Mouse (Mus musculus) C2C12 (cell line): ENCODE data around the gene Bhlha15.

ENCODE experiments used
- CTCF ChIP-seq: IDR thresholded peaks from one replicate; pipeline ENCODE4 v1.5.1; 2011; ENCODE audit not compliant: control insufficient read depth, insufficient read depth, insufficient read length
- MAX ChIP-seq: IDR thresholded peaks from one replicate; pipeline ENCODE4 v1.6.1; 2011; ENCODE audit warnings: mild to moderate bottlenecking, control low read depth
- MYOD1 ChIP-seq: IDR thresholded peaks from one replicate; pipeline ENCODE4 v1.6.1; 2011; ENCODE audit warnings: low read depth; ENCODE audit not compliant: control insufficient read depth, insufficient read length
- MYOG ChIP-seq: IDR thresholded peaks from one replicate; pipeline ENCODE4 v1.6.1; 2011; ENCODE audit not compliant: control insufficient read depth, insufficient read length; ENCODE audit errors: extremely low read depth
- USF1 ChIP-seq: IDR thresholded peaks from one replicate; pipeline ENCODE4 v1.6.1; 2011; ENCODE audit warnings: low read depth, mild to moderate bottlenecking, control low read depth, moderate library complexity

DNA sequence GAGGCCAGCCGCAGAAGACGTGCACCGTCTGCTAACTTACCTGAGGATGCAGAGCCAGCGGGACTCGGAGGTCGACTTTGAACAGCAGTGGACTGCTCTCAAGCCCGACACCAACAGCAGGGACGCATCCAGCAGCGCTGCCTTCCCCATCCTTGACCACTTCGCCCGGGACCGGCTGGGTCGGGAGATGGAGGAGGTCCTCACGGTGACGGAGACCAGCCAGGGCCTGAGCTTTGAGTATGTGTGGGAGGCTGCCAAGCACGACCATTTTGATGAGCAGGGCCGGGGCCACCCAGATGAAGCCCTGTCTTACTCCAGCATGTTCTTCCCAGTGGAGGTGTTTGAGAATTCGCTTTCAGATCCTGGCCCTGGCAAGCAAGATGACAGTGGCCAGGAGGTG is 16.4 kb upstream of the Bhlha15 start:
- TF ChIP-seq CTCF = no peak
- TF ChIP-seq USF1 = no peak
- TF ChIP-seq MAX = no peak
- TF ChIP-seq MYOD1 = no peak
- TF ChIP-seq MYOG = no peak
